Mouse (Mus musculus) hindbrain, embryonic 11.5 days (tissue): ENCODE measurements around the gene A530084C06Rik. TPM values are rescaled to one million over a fixed set of nuclear protein-coding genes. Genes with fewer than 3 reads are reported as not detected.

ENCODE experiments used
- ATAC-seq: fragments of 200-750 bp; cut with Nextera tagmentation; 2 replicates; pipeline ENCODE4 v1.8.0; 2017; ENCODE audit warnings: mild to moderate bottlenecking, moderate TSS enrichment, moderate library complexity; ENCODE audit not compliant: low FRiP score
- DNase-seq: peaks from one replicate; pipeline ENCODE4 v3.0.0-alpha.2; 2015; ENCODE audit warnings: low spot score
- H3K27ac ChIP-seq: fragments of 300-500 bp; sonication (generic); 2 replicates; pipeline ENCODE4 v1.5.1; 2014; ENCODE audit warnings: mild to moderate bottlenecking, low read depth, low read length
- H3K27me3 ChIP-seq: fragments of 300-500 bp; sonication (generic); 2 replicates; pipeline ENCODE4 v1.6.1; 2014; ENCODE audit warnings: mild to moderate bottlenecking, low read length, moderate library complexity, mixed read lengths; ENCODE audit not compliant: control insufficient read depth, insufficient read depth
- H3K36me3 ChIP-seq: fragments of 300-500 bp; sonication (generic); 2 replicates; pipeline ENCODE4 v1.6.1; 2014; ENCODE audit warnings: mild to moderate bottlenecking, low read length, moderate library complexity, mixed read lengths; ENCODE audit not compliant: control insufficient read depth, insufficient read depth
- H3K4me1 ChIP-seq: fragments of 300-500 bp; sonication (generic); replicated peaks from 2 replicates; pipeline ENCODE4 v1.6.1; 2014; ENCODE audit warnings: low read length, mixed read lengths; ENCODE audit not compliant: control insufficient read depth, insufficient read depth
- H3K4me2 ChIP-seq: fragments of 300-500 bp; sonication (generic); replicated peaks from 2 replicates; pipeline ENCODE4 v1.6.1; 2014; ENCODE audit warnings: mild to moderate bottlenecking, low read depth, low read length
- H3K4me3 ChIP-seq: fragments of 300-500 bp; sonication (generic); 2 replicates; pipeline ENCODE4 v1.5.1; 2014; ENCODE audit warnings: low read depth, low read length
- H3K9ac ChIP-seq: fragments of 300-500 bp; sonication (generic); 2 replicates; pipeline ENCODE4 v1.6.1; 2014; ENCODE audit warnings: low read depth, low read length
- H3K9me3 ChIP-seq: fragments of 300-500 bp; sonication (generic); 2 replicates; pipeline ENCODE4 v1.6.1; 2016; ENCODE audit warnings: low read length; ENCODE audit not compliant: control insufficient read depth
- WGBS: fragments of 180-500 bp; shearing (Covaris S2); extraction: QIAGEN DNeasy Blood & Tissue Kit; methylation state at CpG from one replicate; pipeline ENCODE4 v1.1.7; 2014; 5-methylcytosine and 5-hydroxymethylcytosine counted together
- polyA plus RNA-seq: library from polyadenylated mRNA; unstranded; fragments of >200 nt; fragmentation: Nextera tagmentation; extraction: Ambion mirVana; gene quantifications from 2 replicates; pipeline ENCODE4 v1.2.1, GENCODE M21; 2014

Gene A530084C06Rik
- polyA plus RNA-seq, 1 experiment from 2014 or later, result not detected

- no peaks in the 10 kb centered on the region for H3K9me3 ChIP-seq
- no peak overlapping the region for H3K4me3 ChIP-seq
- H3K27ac ChIP-seq, result no peak overlapping the region
- H3K9ac ChIP-seq, result no peak overlapping the region
- no peak for DNase-seq
- H3K4me2 ChIP-seq, result no peak overlapping the region
- WGBS, result 89% methylated on average over 10 of the region's 10 CpGs
- ATAC-seq, result no peak
- no peaks in the 10 kb centered on the region for H3K36me3 ChIP-seq
- no peaks in the 10 kb centered on the region for H3K27me3 ChIP-seq
- H3K4me1 ChIP-seq, result no peaks in the 10 kb centered on the region
Measured at GRCm38 (mm10) chr13:31572806-31573508, 13.8 kb upstream of the A530084C06Rik start.

- Histone ChIP-seq H3K36me3 (no peaks in the 10 kb centered on the region), H3K4me1 (no peaks in the 10 kb centered on the region), H3K9me3 (no peaks in the 10 kb centered on the region), H3K4me2 (no peak overlapping the region), H3K4me3 (no peak overlapping the region), H3K27ac (no peak overlapping the region), H3K9ac (no peak overlapping the region), H3K27me3 (peaks cover 2% of the 10 kb centered on the region; the same call in 1 of the 2 replicates)
- ATAC-seq, result no peak
- DNase-seq, result no peak
- 89% methylated on average over 6 of the region's 6 CpGs for WGBS
Measured at GRCm38 (mm10) chr13:31567617-31568294, 8.6 kb upstream of the A530084C06Rik start.

GRCm38 (mm10) chr13:31567099-31567498 lies 8.0 kb upstream of the A530084C06Rik start:
- Histone ChIP-seq H3K9ac (no peak overlapping the region), H3K4me2 (no peak overlapping the region), H3K4me3 (no peak overlapping the region), H3K27ac (no peak overlapping the region), H3K9me3 (no peaks in the 10 kb centered on the region), H3K4me1 (no peaks in the 10 kb centered on the region), H3K36me3 (no peaks in the 10 kb centered on the region), H3K27me3 (peaks cover 8% of the 10 kb centered on the region)
- WGBS, result 83% methylated on average over 8 of the region's 8 CpGs
- ATAC-seq (no peak), DNase-seq (no peak)

GRCm38 (mm10) chr13:31564394-31564793 lies 5.3 kb upstream of the A530084C06Rik start:
- Histone ChIP-seq H3K27me3 (peaks cover 29% of the 10 kb centered on the region), H3K4me3 (no peak overlapping the region), H3K36me3 (no peaks in the 10 kb centered on the region), H3K27ac (no peak overlapping the region), H3K4me2 (no peak overlapping the region), H3K9ac (no peak overlapping the region), H3K4me1 (no peaks in the 10 kb centered on the region; the same call in 1 of the 2 replicates), H3K9me3 (no peaks in the 10 kb centered on the region)
- DNase-seq (no peak), ATAC-seq (no peak)
- WGBS, result 71% methylated on average over 6 of the region's 6 CpGs

GRCm38 (mm10) chr13:31559419-31560144 lies 449 bp upstream of the A530084C06Rik start:
- H3K9ac ChIP-seq, result peak overlapping the region; percentile 44; the same call in 1 of the 2 replicates
- ATAC-seq (peak; percentile 84), DNase-seq (peak; percentile 76)
- H3K4me1 ChIP-seq, result peaks cover 10% of the 10 kb centered on the region; the same call in 1 of the 2 replicates
- peaks cover 75% of the 10 kb centered on the region for H3K27me3 ChIP-seq
- H3K9me3 ChIP-seq, result no peaks in the 10 kb centered on the region
- H3K4me2 ChIP-seq, result peak overlapping the region; percentile 98
- peak overlapping the region; percentile 55 for H3K4me3 ChIP-seq
- under 1% methylated on average over 88 of the region's 92 CpGs for WGBS
- H3K27ac ChIP-seq, result no peak overlapping the region
- H3K36me3 ChIP-seq, result no peaks in the 10 kb centered on the region

GRCm38 (mm10) chr13:31557768-31558520 lies 1.2 kb downstream of the A530084C06Rik start:
- Histone ChIP-seq H3K4me1 (peaks cover 10% of the 10 kb centered on the region; the same call in 1 of the 2 replicates), H3K27me3 (peaks cover 80% of the 10 kb centered on the region), H3K4me2 (peak overlapping the region; percentile 98), H3K4me3 (peak overlapping the region; percentile 55), H3K9ac (0 out of 2 replicates have a peak overlapping the region, but pooled peaks have one; percentile 11), H3K27ac (no peak overlapping the region), H3K9me3 (no peaks in the 10 kb centered on the region), H3K36me3 (no peaks in the 10 kb centered on the region)
- WGBS, result under 1% methylated on average over 73 of the region's 73 CpGs
- ATAC-seq (peak; percentile 32), DNase-seq (peak; percentile 65)

- ATAC-seq (no peak), DNase-seq (peak; percentile 57)
- Histone ChIP-seq H3K4me1 (peaks cover 10% of the 10 kb centered on the region; the same call in 1 of the 2 replicates), H3K36me3 (no peaks in the 10 kb centered on the region), H3K4me3 (peak overlapping the region; percentile 55; the same call in 1 of the 2 replicates), H3K27ac (no peak overlapping the region), H3K9me3 (no peaks in the 10 kb centered on the region), H3K4me2 (peak overlapping the region; percentile 98), H3K9ac (no peak overlapping the region), H3K27me3 (peaks cover 73% of the 10 kb centered on the region)
- 6% methylated on average over 24 of the region's 24 CpGs for WGBS
Measured at GRCm38 (mm10) chr13:31556964-31557767, 2.0 kb downstream of the A530084C06Rik start.
